Comparison of ENCODE assay signal across 15 mouse cellular contexts in the genomic region with DNA sequence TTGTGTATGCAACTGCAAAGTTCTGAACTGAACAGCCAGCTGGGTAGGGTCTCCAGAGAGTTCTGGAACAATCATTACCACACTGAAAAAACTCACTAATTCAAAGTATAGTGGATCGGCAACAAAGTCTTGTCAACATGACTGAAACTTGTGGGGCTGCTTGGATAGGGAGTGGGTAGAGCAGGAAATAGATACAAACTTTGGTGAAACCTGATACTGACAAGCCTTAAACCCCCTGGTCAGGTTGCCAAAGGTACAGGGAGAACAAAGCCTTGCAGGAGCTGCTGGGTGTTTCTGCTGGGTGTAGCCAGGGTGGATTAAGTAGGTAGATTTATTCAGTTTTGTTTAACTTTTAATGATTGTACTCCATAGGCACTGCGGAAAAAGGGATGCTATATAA.
"Had no signal": no experiment of that assay in that cellular context is flagged by ENCODE, and none has a peak within 500 bp of the region (broad histone marks: within the 10 kb centered on the region; RNA-seq: fewer than 3 reads in every experiment).

No protein-coding gene starts in this region.

- H3K27me3 ChIP-seq: neural tube, embryonic 15.5 days; stomach, embryonic 15.5 days had no signal

- H3K4me1 ChIP-seq: stomach, embryonic 15.5 days had no signal

- H3K4me2 ChIP-seq: neural tube, embryonic 15.5 days; stomach, embryonic 15.5 days had no signal

- H3K9me3 ChIP-seq: neural tube, embryonic 15.5 days; stomach, embryonic 15.5 days had no signal

- H3K9ac ChIP-seq: neural tube, embryonic 15.5 days; stomach, embryonic 15.5 days had no signal

- H3K4me3 ChIP-seq: neural tube, embryonic 15.5 days; stomach, embryonic 15.5 days had no signal

- H3K36me3 ChIP-seq: neural tube, embryonic 15.5 days; stomach, embryonic 15.5 days had no signal

- H3K27ac ChIP-seq: neural tube, embryonic 15.5 days; stomach, embryonic 15.5 days; stomach, postnatal 0 days had no signal

- DNase-seq: retina, postnatal 1 day; right cerebral cortex, adult 18-20 months; right cerebral cortex, postnatal 14 days; right cerebral cortex, postnatal 25 days; right cerebral cortex, postnatal 4 days; spleen, adult 18-20 months; thymus, adult 18-20 months; thymus, adult 2 months; thymus, postnatal 14 days; thymus, postnatal 25 days; thymus, postnatal 36 days; thymus, postnatal 4 days had no signal
